Mouse (Mus musculus) spleen, adult 18-20 months (tissue): ENCODE results near the gene Cpa2.

ENCODE experiments used
- DNase-seq, 2 experiments: peaks; one replicate each; pipeline ENCODE4 v3.0.0; 2022; ENCODE audit warnings: mixed read lengths in 2 of 2

Cpa2 gene

GRCm38 (mm10) chr6:30579961-30580840 lies 38.8 kb downstream of the Cpa2 start:
- DNase-seq: no peak

GRCm38 (mm10) chr6:30580841-30581176 lies 39.4 kb downstream of the Cpa2 start:
- DNase-seq: no peak

GRCm38 (mm10) chr6:30586886-30587442 lies 45.6 kb downstream of the Cpa2 start:
- DNase-seq: no peak

GRCm38 (mm10) chr6:30589819-30590218 lies 48.4 kb downstream of the Cpa2 start:
- no peak for DNase-seq

- DNase-seq: no peak
These were observed 50.5 kb downstream of the Cpa2 start for GRCm38 (mm10) chr6:30591851-30592404.

- no peak for DNase-seq
These were observed 51.1 kb downstream of the Cpa2 start for GRCm38 (mm10) chr6:30592417-30592974.

- DNase-seq: no peak
These were observed 53.0 kb downstream of the Cpa2 start for GRCm38 (mm10) chr6:30594364-30594763.

- no peak for DNase-seq
These were observed 55.0 kb downstream of the Cpa2 start for GRCm38 (mm10) chr6:30596230-30596898.

- no peak for DNase-seq
These were observed 58.7 kb downstream of the Cpa2 start for GRCm38 (mm10) chr6:30600033-30600432.

GRCm38 (mm10) chr6:30600995-30601394 lies 59.6 kb downstream of the Cpa2 start:
- no peak for DNase-seq

- DNase-seq: no peak
These were observed 63.0 kb downstream of the Cpa2 start for GRCm38 (mm10) chr6:30604342-30604867.

GRCm38 (mm10) chr6:30605111-30605510 lies 63.7 kb downstream of the Cpa2 start:
- DNase-seq: no peak

- no peak for DNase-seq
These were observed 64.3 kb downstream of the Cpa2 start for GRCm38 (mm10) chr6:30605672-30606071.

- DNase-seq: no peak
These were observed 69.3 kb downstream of the Cpa2 start, which contains the start of gene Cpa5 for GRCm38 (mm10) chr6:30610710-30611109. Gene Cpa5, plus strand, starts transcription at chr6:30611010.

- no peak for DNase-seq
These were observed 69.8 kb downstream of the Cpa2 start for GRCm38 (mm10) chr6:30611212-30611611.
